Mouse (Mus musculus): Measurements from ENCODE around the gene Apbb2.

- no peak for TF ChIP-seq POLR2A (IDR thresholded peaks at IDR 0.05; ENCODE audit: borderline replicate concordance, extremely low read depth, insufficient read depth, insufficient read length, poor library complexity, severe bottlenecking)
- no peak for TF ChIP-seq CTCF (IDR thresholded peaks at IDR 0.05; ENCODE audit: borderline replicate concordance, extremely low read depth, insufficient read depth, insufficient read length)
Observed at GRCm38 (mm10) chr5:66519511-66519910, 99.1 kb downstream of the Apbb2 start.
